Mouse (Mus musculus) cerebellum, adult 2 months (tissue): Measurements from ENCODE around the gene Actg1.

Experiments
- CTCF ChIP-seq: fragments of 200-500 bp; IDR thresholded peaks from 2 replicates; pipeline ENCODE4 v1.5.1; 2011; ENCODE audit warnings: low read depth, mild to moderate bottlenecking, control low read depth, low read length, moderate library complexity, borderline replicate concordance; ENCODE audit not compliant: insufficient read depth
- POLR2A ChIP-seq: fragments of 200-500 bp; IDR thresholded peaks from 2 replicates; pipeline ENCODE4 v1.6.1; 2011; ENCODE audit warnings: low read length, control low read depth, borderline replicate concordance; ENCODE audit not compliant: insufficient read depth

- TF ChIP-seq CTCF (no peak), POLR2A (no peak)
These were observed 40.2 kb upstream of the Actg1 start for GRCm38 (mm10) chr11:120388580-120388979.
